Mouse (Mus musculus) embryonic facial prominence, embryonic 10.5 days (tissue): ENCODE measurements around the gene Fbxo44. TPM values are rescaled to one million over a fixed set of nuclear protein-coding genes. Genes with fewer than 3 reads are reported as not detected.
A peak's percentile ranks its signal among the peaks of the same experiment; 100 is the strongest.
"Not testable (repeated sequence)": the region's sequence is repeated elsewhere in the genome, so short reads cannot be mapped to it uniquely, and the experiment has no call there.

Experiments used
- DNase-seq: peaks from one replicate; pipeline ENCODE4 v3.0.0-alpha.2; 2017; ENCODE audit warnings: low spot score
- H3K27ac ChIP-seq: fragments of 300-500 bp; sonication (generic); replicated peaks from 2 replicates; pipeline ENCODE4 v1.5.1; 2016; ENCODE audit warnings: mild to moderate bottlenecking
- H3K27me3 ChIP-seq: fragments of 300-500 bp; sonication (generic); replicated peaks from 2 replicates; pipeline ENCODE4 v1.6.1; 2016; ENCODE audit warnings: low read depth, mild to moderate bottlenecking; ENCODE audit not compliant: poor library complexity, severe bottlenecking
- H3K36me3 ChIP-seq: fragments of 300-500 bp; sonication (generic); replicated peaks from 2 replicates; pipeline ENCODE4 v1.6.1; 2016; ENCODE audit warnings: mild to moderate bottlenecking, moderate library complexity
- H3K4me1 ChIP-seq: fragments of 300-500 bp; sonication (generic); 2 replicates; pipeline ENCODE4 v1.6.1; 2016
- H3K4me3 ChIP-seq: fragments of 300-500 bp; sonication (generic); 2 replicates; pipeline ENCODE4 v1.5.1; 2016; ENCODE audit warnings: mild to moderate bottlenecking, moderate library complexity
- H3K9me3 ChIP-seq: fragments of 300-500 bp; sonication (generic); 2 replicates; pipeline ENCODE4 v1.6.1; 2016; ENCODE audit warnings: mild to moderate bottlenecking
- WGBS: fragments of 180-500 bp; shearing (Covaris S2); methylation state at CpG from one replicate; pipeline ENCODE4 v1.1.7; 2016; 5-methylcytosine and 5-hydroxymethylcytosine counted together
- polyA plus RNA-seq: library from polyadenylated mRNA; unstranded; fragments of >200 nt; fragmentation: Nextera tagmentation; extraction: Ambion mirVana; gene quantifications from 2 replicates; pipeline ENCODE4 v1.2.1, GENCODE M21; 2016

Fbxo44 gene
- polyA plus RNA-seq, 1 experiment from 2014 or later = 18.0 TPM

GRCm38 (mm10) chr4:148120555-148120954 is 39.7 kb downstream of the Fbxo44 start:
- Histone ChIP-seq H3K4me3 (no peak overlapping the region), H3K27ac (no peak overlapping the region), H3K9me3 (peaks cover 4% of the 10 kb centered on the region; the same call in 1 of the 2 replicates), H3K27me3 (peaks cover 11% of the 10 kb centered on the region), H3K36me3 (no peaks in the 10 kb centered on the region), H3K4me1 (peaks cover 31% of the 10 kb centered on the region)
- DNase-seq = no peak
- 81% methylated on average over 9 of the region's 9 CpGs for WGBS

GRCm38 (mm10) chr4:148119578-148119977 is 40.7 kb downstream of the Fbxo44 start:
- 88% methylated on average over 9 of the region's 9 CpGs for WGBS
- H3K27me3 ChIP-seq = peaks cover 17% of the 10 kb centered on the region; the same call in 1 of the 2 replicates
- H3K36me3 ChIP-seq, H3K9me3 ChIP-seq, DNase-seq, H3K4me3 ChIP-seq, H3K27ac ChIP-seq: not testable (repeated sequence)
- H3K4me1 ChIP-seq = peaks cover 29% of the 10 kb centered on the region

GRCm38 (mm10) chr4:148117392-148117791 is 42.9 kb downstream of the Fbxo44 start:
- peaks cover 23% of the 10 kb centered on the region; the same call in 1 of the 2 replicates for H3K27me3 ChIP-seq
- no peak for DNase-seq
- H3K9me3 ChIP-seq = peaks cover 4% of the 10 kb centered on the region; the same call in 1 of the 2 replicates
- no peak overlapping the region for H3K4me3 ChIP-seq
- 76% methylated on average over 4 of the region's 4 CpGs for WGBS
- H3K4me1 ChIP-seq = peaks cover 20% of the 10 kb centered on the region
- H3K36me3 ChIP-seq = no peaks in the 10 kb centered on the region
- no peak overlapping the region for H3K27ac ChIP-seq

GRCm38 (mm10) chr4:148116657-148117056 is 43.6 kb downstream of the Fbxo44 start:
- no peak overlapping the region for H3K27ac ChIP-seq
- H3K4me3 ChIP-seq = no peak overlapping the region
- H3K4me1 ChIP-seq = peaks cover 14% of the 10 kb centered on the region
- DNase-seq = no peak
- H3K9me3 ChIP-seq = peaks cover 4% of the 10 kb centered on the region; the same call in 1 of the 2 replicates
- H3K36me3 ChIP-seq = no peaks in the 10 kb centered on the region
- 72% methylated on average over 4 of the region's 4 CpGs for WGBS
- peaks cover 23% of the 10 kb centered on the region; the same call in 1 of the 2 replicates for H3K27me3 ChIP-seq

GRCm38 (mm10) chr4:148115467-148115866 is 44.8 kb downstream of the Fbxo44 start:
- 3% methylated on average over 15 of the region's 15 CpGs for WGBS
- peaks cover 14% of the 10 kb centered on the region for H3K4me1 ChIP-seq
- peaks cover 16% of the 10 kb centered on the region; the same call in 1 of the 2 replicates for H3K27me3 ChIP-seq
- H3K27ac ChIP-seq = peak overlapping the region; percentile 72
- DNase-seq = peak; percentile 75
- peaks cover 4% of the 10 kb centered on the region; the same call in 1 of the 2 replicates for H3K9me3 ChIP-seq
- peak overlapping the region; percentile 27; the same call in 1 of the 2 replicates for H3K4me3 ChIP-seq
- no peaks in the 10 kb centered on the region for H3K36me3 ChIP-seq

GRCm38 (mm10) chr4:148114758-148115391 is 45.4 kb downstream of the Fbxo44 start:
- H3K4me3 ChIP-seq = 0 out of 2 replicates have a peak overlapping the region, but pooled peaks have one; percentile 27
- peak overlapping the region; percentile 72 for H3K27ac ChIP-seq
- peaks cover 14% of the 10 kb centered on the region for H3K4me1 ChIP-seq
- H3K9me3 ChIP-seq = peaks cover 4% of the 10 kb centered on the region; the same call in 1 of the 2 replicates
- peak; percentile 90 for DNase-seq
- peaks cover 16% of the 10 kb centered on the region; the same call in 1 of the 2 replicates for H3K27me3 ChIP-seq
- WGBS = 3% methylated on average over 15 of the region's 15 CpGs
- H3K36me3 ChIP-seq = no peaks in the 10 kb centered on the region

- Histone ChIP-seq H3K4me1 (peaks cover 26% of the 10 kb centered on the region), H3K9me3 (peaks cover 4% of the 10 kb centered on the region; the same call in 1 of the 2 replicates), H3K27me3 (peaks cover 16% of the 10 kb centered on the region; the same call in 1 of the 2 replicates), H3K4me3 (no peak overlapping the region), H3K27ac (no peak overlapping the region), H3K36me3 (no peaks in the 10 kb centered on the region)
- 84% methylated on average over 12 of the region's 12 CpGs for WGBS
- no peak for DNase-seq
These were observed 47.8 kb downstream of the Fbxo44 start for GRCm38 (mm10) chr4:148112519-148112918.

GRCm38 (mm10) chr4:148109215-148109614 is 51.1 kb downstream of the Fbxo44 start:
- 0 out of 2 replicates have a peak, but pooled peaks cover 6% of the 10 kb centered on the region for H3K27me3 ChIP-seq
- H3K4me1 ChIP-seq = peaks cover 15% of the 10 kb centered on the region
- H3K9me3 ChIP-seq = no peaks in the 10 kb centered on the region
- no peak overlapping the region; the same call in 1 of the 2 replicates for H3K27ac ChIP-seq
- DNase-seq = no peak
- H3K4me3 ChIP-seq = no peak overlapping the region
- WGBS = 87% methylated on average over 5 of the region's 5 CpGs
- no peaks in the 10 kb centered on the region for H3K36me3 ChIP-seq

- no peak overlapping the region; the same call in 1 of the 2 replicates for H3K27ac ChIP-seq
- 74% methylated on average over 7 of the region's 7 CpGs for WGBS
- H3K36me3 ChIP-seq = no peaks in the 10 kb centered on the region
- H3K9me3 ChIP-seq = no peaks in the 10 kb centered on the region
- 0 out of 2 replicates have a peak, but pooled peaks cover 2% of the 10 kb centered on the region for H3K27me3 ChIP-seq
- H3K4me1 ChIP-seq = peaks cover 15% of the 10 kb centered on the region
- no peak overlapping the region for H3K4me3 ChIP-seq
- no peak for DNase-seq
These were observed 51.6 kb downstream of the Fbxo44 start for GRCm38 (mm10) chr4:148108565-148109100.

GRCm38 (mm10) chr4:148107621-148108291 is 52.5 kb downstream of the Fbxo44 start:
- DNase-seq = no peak
- H3K4me3 ChIP-seq = no peak overlapping the region
- H3K36me3 ChIP-seq = no peaks in the 10 kb centered on the region
- H3K27ac ChIP-seq = no peak overlapping the region
- H3K27me3 ChIP-seq = peaks cover 4% of the 10 kb centered on the region; the same call in 1 of the 2 replicates
- WGBS = 73% methylated on average over 22 of the region's 22 CpGs
- peaks cover 15% of the 10 kb centered on the region for H3K4me1 ChIP-seq
- H3K9me3 ChIP-seq = no peaks in the 10 kb centered on the region

GRCm38 (mm10) chr4:148104146-148104545 is 56.1 kb downstream of the Fbxo44 start:
- H3K4me1 ChIP-seq = peaks cover 32% of the 10 kb centered on the region
- no peak overlapping the region for H3K27ac ChIP-seq
- WGBS = 86% methylated on average over 3 of the region's 3 CpGs
- H3K4me3 ChIP-seq = no peak overlapping the region
- DNase-seq = no peak
- peaks cover 29% of the 10 kb centered on the region for H3K27me3 ChIP-seq
- no peaks in the 10 kb centered on the region for H3K36me3 ChIP-seq
- no peaks in the 10 kb centered on the region for H3K9me3 ChIP-seq
